Comparison of ENCODE assay signal across 23 mouse cellular contexts in genomic region chr12:119365041-119365440, GRCm38 (mm10). TPM values are rescaled to one million over a fixed set of nuclear protein-coding genes. Genes with fewer than 3 reads are reported as not detected.
"Had no signal": no experiment of that assay in that cellular context is flagged by ENCODE, and none has a peak within 500 bp of the region (broad histone marks: within the 10 kb centered on the region; RNA-seq: fewer than 3 reads in every experiment).

No protein-coding gene starts in this region.

- H3K9me3 ChIP-seq: liver, embryonic 13.5 days; neural tube, embryonic 12.5 days; neural tube, embryonic 15.5 days had no signal

- DNase-seq: kidney, postnatal 14 days; kidney, postnatal 4 days; liver, embryonic 13.5 days; lung, adult 2 months; lung, postnatal 14 days; lung, postnatal 4 days; midbrain, embryonic 14.5 days; right cerebral cortex, adult 18-20 months; right cerebral cortex, postnatal 14 days; right cerebral cortex, postnatal 4 days; thymus, adult 2 months; thymus, postnatal 14 days; thymus, postnatal 4 days had no signal

- H3K4me3 ChIP-seq: left cerebral cortex, adult 2 months; liver, embryonic 13.5 days; neural tube, embryonic 12.5 days; neural tube, embryonic 15.5 days had no signal

- H3K27me3 ChIP-seq: liver, embryonic 13.5 days; neural tube, embryonic 12.5 days; neural tube, embryonic 15.5 days had no signal

- H3K36me3 ChIP-seq: liver, embryonic 13.5 days; neural tube, embryonic 12.5 days; neural tube, embryonic 15.5 days had no signal

- H3K4me2 ChIP-seq: liver, embryonic 13.5 days; midbrain, embryonic 11.5 days; neural tube, embryonic 12.5 days; neural tube, embryonic 15.5 days had no signal

- H3K27ac ChIP-seq: left cerebral cortex, adult 2 months; liver, embryonic 13.5 days; neural tube, embryonic 12.5 days; neural tube, embryonic 15.5 days; stomach, postnatal 0 days had no signal

- H3K9ac ChIP-seq: liver, embryonic 13.5 days; neural tube, embryonic 12.5 days; neural tube, embryonic 15.5 days had no signal

- H3K4me1 ChIP-seq: liver, embryonic 13.5 days; neural tube, embryonic 12.5 days; neural tube, embryonic 15.5 days had no signal

RNA-seq across cellular contexts. Expression of gene Macc1, which starts 51.0 kb away (rescaled TPM):
- total RNA-seq: layer of hippocampus, postnatal 25 days; megakaryocyte progenitor cell, adult 5-6 weeks; megakaryocyte-erythroid progenitor cell, adult 5-6 weeks; midbrain, postnatal 0 days had no signal
- polyA plus RNA-seq: liver, adult 2 months; liver, embryonic 13.5 days; midbrain, embryonic 14.5 days; midbrain, postnatal 0 days had no signal
